Mouse (Mus musculus) embryonic fibroblast, embryonic 13.5 days (primary cell): ENCODE measurements around the gene Palm. TPM values are rescaled to one million over a fixed set of nuclear protein-coding genes. Genes with fewer than 3 reads are reported as not detected.

Source experiments
- H3K27ac ChIP-seq: 2 replicates; pipeline ENCODE4 v1.5.1; 2012; ENCODE audit warnings: low read length, control low read depth, inconsistent platforms; ENCODE audit not compliant: insufficient read depth
- H3K4me1 ChIP-seq: 2 replicates; pipeline ENCODE4 v1.6.1; 2011; ENCODE audit warnings: low read length; ENCODE audit not compliant: control insufficient read depth, insufficient read depth
- H3K4me3 ChIP-seq: 2 replicates; pipeline ENCODE4 v1.5.1; 2011; ENCODE audit warnings: mild to moderate bottlenecking, control low read depth, low read length; ENCODE audit not compliant: insufficient read depth
- CTCF ChIP-seq: IDR thresholded peaks from 2 replicates; pipeline ENCODE4 v1.5.1; 2011; ENCODE audit warnings: mild to moderate bottlenecking, control low read depth, low read length, moderate library complexity, borderline replicate concordance; ENCODE audit not compliant: insufficient read depth
- POLR2A ChIP-seq: IDR thresholded peaks from 2 replicates; pipeline ENCODE4 v1.6.1; 2011; ENCODE audit warnings: low read depth, mild to moderate bottlenecking, control low read depth, low read length, moderate library complexity
- polyA plus RNA-seq: library from polyadenylated mRNA; stranded (reverse); fragments of >200 nt; gene quantifications from 2 replicates; pipeline ENCODE4 v1.2.4, GENCODE M21; 2011; ENCODE audit warnings: low read depth; ENCODE audit not compliant: missing spikeins, insufficient read length

Gene Palm
- polyA plus RNA-seq, 1 experiment: 54.0 TPM

- Histone ChIP-seq H3K27ac (no peak overlapping the region), H3K4me3 (no peak overlapping the region), H3K4me1 (no peaks in the 10 kb centered on the region)
- no peak for TF ChIP-seq CTCF
- no peak for TF ChIP-seq POLR2A
These were observed 15.4 kb downstream of the Palm start for GRCm38 (mm10) chr10:79808728-79809127.

GRCm38 (mm10) chr10:79811736-79812637, 18.6 kb downstream of the Palm start:
- Histone ChIP-seq H3K4me3 (no peak overlapping the region), H3K27ac (no peak overlapping the region), H3K4me1 (no peaks in the 10 kb centered on the region)
- TF ChIP-seq CTCF (peak; percentile 95), POLR2A (no peak)

DNA sequence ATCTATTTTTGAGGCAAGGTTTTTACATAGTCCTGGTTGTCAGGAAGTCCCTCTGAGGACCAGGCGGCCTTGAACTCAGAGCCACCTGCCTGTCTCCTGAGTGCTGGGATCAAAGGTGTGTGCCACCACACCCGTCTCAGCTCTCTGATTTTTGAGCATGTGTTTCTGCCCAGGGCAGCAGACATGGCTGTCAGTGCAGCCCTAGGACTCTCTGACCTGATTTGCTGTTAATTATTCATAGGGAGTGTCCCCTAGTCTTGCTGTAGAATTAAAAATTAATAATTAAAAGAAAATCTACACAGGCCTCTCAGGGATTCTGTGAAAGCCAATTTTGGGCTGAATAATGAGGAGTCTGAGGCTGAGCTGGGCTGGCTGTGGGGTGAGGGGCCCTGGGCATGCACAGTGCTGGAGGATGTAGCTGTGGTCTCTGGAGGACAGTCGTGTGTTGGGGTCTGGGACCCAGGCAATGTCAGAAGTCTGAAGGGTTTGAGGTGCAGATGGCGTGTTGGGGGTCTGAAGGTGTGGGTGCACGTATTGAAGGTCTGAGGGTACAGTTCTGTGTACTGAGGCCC, 21.0 kb downstream of the Palm start:
- no peak for TF ChIP-seq CTCF
- no peak for TF ChIP-seq POLR2A

DNA sequence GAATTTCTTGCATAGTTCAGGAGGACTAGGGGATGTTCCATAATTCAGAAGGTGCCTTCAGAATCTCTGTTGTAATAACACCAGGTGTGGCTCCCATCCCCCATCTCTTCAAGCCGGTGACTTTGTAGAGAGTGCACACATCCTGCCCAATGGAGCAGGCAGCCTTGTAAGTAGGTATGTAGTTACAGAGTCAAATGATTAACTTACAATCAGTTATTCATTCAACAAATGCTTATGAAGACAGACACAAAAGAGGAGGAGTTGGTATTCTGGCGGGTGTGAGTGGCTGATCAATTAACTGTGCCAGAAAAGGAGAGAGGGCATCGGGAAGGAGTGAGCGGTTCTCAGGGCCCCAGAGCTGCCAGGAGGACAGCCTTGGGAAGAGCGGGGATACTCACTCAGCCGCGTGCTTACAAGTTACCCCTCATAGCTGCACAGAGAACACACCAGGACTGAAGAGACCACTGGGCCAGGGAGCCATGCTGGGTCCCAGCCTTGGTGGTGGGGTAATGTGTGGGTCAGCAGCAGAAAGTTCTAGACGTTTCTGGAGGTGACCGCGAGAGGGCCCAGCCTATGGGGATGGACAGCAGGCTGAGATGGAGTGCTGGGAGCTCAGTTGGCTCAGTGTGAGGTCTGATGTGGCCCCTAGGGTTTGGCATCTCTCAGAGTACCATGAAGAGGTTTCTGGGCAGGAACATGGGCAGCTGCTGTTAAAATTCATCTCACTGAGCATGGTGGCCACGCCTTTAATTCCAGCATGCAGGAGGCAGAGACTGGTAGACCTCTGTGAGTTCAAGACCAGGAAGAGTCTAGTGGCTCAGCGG, 22.5 kb downstream of the Palm start:
- Histone ChIP-seq H3K4me1 (no peaks in the 10 kb centered on the region), H3K4me3 (no peak overlapping the region), H3K27ac (no peak overlapping the region)
- TF ChIP-seq POLR2A: no peak
- no peak for TF ChIP-seq CTCF

More for the DNA sequence above, 21.0 kb downstream of the Palm start:
- no peak overlapping the region for H3K27ac ChIP-seq
- H3K4me3 ChIP-seq: no peak overlapping the region
- H3K4me1 ChIP-seq: no peaks in the 10 kb centered on the region

GRCm38 (mm10) chr10:79817111-79817510, 23.7 kb downstream of the Palm start:
- no peaks in the 10 kb centered on the region for H3K4me1 ChIP-seq
- H3K27ac ChIP-seq: no peak overlapping the region
- TF ChIP-seq POLR2A (no peak), CTCF (no peak)

GRCm38 (mm10) chr10:79818225-79818624, 24.9 kb downstream of the Palm start:
- TF ChIP-seq POLR2A (no peak), CTCF (no peak)
- H3K4me1 ChIP-seq: no peaks in the 10 kb centered on the region
- no peak overlapping the region for H3K27ac ChIP-seq
- no peak overlapping the region for H3K4me3 ChIP-seq

More at GRCm38 (mm10) chr10:79817111-79817510, 23.7 kb downstream of the Palm start:
- no peak overlapping the region for H3K4me3 ChIP-seq

DNA sequence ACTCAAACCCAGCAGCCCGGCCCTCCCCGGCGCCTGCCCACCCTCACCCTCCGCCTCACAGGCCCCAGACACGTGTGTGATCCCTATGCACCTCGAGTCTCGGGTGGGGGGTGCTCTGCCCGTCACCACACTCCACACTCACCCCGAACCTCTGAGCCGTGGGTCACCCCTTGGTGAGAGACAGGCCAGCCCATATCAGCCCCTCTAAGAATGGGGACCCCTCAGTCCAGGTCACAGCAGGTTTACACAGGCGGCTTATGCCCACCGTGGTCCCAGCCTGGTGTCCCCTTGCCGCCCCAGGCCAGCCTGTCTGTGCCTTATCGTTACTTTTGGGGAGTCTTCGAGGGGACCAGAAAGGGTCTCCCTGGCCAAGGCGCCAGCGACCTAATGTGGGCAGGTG, 26.2 kb downstream of the Palm start:
- no peaks in the 10 kb centered on the region for H3K4me1 ChIP-seq
- no peak overlapping the region for H3K27ac ChIP-seq
- no peak overlapping the region for H3K4me3 ChIP-seq
- no peak for TF ChIP-seq POLR2A
- TF ChIP-seq CTCF: no peak

DNA sequence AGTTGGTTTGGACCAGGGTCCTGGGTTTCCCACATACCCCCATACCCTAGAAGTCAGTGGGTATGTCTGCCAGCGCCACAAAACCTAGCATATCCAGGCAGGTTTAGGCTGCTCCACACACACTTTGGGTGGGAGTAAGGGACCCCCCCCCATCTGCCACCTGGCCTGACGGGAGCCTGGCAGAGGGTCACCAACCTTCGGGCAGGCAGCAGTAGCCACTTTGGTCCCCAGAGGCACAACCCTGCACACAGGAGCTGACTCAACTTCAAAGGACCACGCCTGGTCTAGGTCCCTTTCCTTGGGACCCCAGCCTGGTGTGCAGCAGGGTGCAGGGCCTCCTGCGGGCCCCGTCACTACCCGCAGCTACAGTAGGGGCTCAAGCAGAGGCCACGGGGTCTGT, 26.9 kb downstream of the Palm start:
- TF ChIP-seq POLR2A: no peak
- no peak for TF ChIP-seq CTCF
- no peak overlapping the region for H3K4me3 ChIP-seq
- H3K4me1 ChIP-seq: no peaks in the 10 kb centered on the region
- H3K27ac ChIP-seq: no peak overlapping the region

GRCm38 (mm10) chr10:79820782-79821181, 27.4 kb downstream of the Palm start, which contains the start of gene Misp:
Misp (plus strand) TSS chr10:79820989.
- no peak within 1 kb of the TSS for H3K27ac ChIP-seq
- no peak for TF ChIP-seq CTCF
- no peak for TF ChIP-seq POLR2A

GRCm38 (mm10) chr10:79821731-79822130, 28.4 kb downstream of the Palm start:
- Histone ChIP-seq H3K4me3 (no peak overlapping the region), H3K27ac (no peak overlapping the region), H3K4me1 (no peaks in the 10 kb centered on the region)
- TF ChIP-seq CTCF (no peak), POLR2A (no peak)

More at GRCm38 (mm10) chr10:79820782-79821181, 27.4 kb downstream of the Palm start, which contains the start of gene Misp:
- Histone ChIP-seq H3K4me3 (no peak within 1 kb of the TSS), H3K4me1 (no peaks in the 10 kb centered on the region)
